Mouse (Mus musculus) right cerebral cortex, postnatal 36 days (tissue): Measurements from ENCODE around the gene Atp6v1g1.

Experiments used
- DNase-seq, 2 experiments: peaks; one replicate each; pipeline ENCODE4 v3.0.0; 2022; ENCODE audit warnings: low spot score in 2 of 2, mixed read lengths in 1 of 2

Atp6v1g1 gene

DNA sequence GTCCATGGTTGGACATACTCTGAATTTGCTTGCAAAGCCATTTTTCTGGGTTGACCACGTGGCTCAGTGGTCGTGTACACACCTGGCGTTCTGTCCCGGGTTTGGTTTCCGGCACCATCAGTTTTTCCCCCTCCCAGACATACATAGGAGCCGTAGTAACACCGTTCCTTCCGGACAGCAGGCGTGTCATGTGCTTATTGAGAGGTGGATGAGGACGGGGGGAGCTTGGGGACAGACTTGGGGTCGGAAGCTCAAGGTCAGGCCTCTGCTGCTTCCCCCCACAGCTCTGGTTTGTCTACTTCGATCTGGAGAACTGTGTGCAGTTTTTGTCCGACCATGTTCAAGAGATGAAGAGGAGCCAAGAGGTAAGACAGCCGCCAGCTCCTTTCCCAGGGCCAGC is 35.1 kb downstream of the Atp6v1g1 start:
- DNase-seq = no peak

DNA sequence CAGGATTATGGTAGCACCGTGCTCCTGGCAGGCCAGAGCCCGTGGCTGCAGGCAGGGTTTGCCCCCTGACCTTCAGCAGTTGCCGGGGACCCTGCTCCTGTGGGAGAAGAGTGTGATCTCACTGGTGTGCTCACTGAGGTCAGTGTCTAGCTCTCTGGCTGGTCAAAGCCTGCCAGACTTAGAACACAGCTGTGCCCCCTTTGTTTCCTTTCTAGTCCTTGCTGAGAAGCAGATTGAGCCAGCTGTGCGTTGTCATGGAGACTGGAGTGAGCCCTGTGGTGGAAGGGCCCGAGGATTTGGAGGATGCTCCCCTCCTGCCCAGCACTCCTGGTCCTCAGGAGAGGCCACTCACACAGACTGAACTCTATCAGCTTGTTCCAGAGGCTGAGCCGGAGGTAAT is 35.5 kb downstream of the Atp6v1g1 start:
- DNase-seq = no peak

DNA sequence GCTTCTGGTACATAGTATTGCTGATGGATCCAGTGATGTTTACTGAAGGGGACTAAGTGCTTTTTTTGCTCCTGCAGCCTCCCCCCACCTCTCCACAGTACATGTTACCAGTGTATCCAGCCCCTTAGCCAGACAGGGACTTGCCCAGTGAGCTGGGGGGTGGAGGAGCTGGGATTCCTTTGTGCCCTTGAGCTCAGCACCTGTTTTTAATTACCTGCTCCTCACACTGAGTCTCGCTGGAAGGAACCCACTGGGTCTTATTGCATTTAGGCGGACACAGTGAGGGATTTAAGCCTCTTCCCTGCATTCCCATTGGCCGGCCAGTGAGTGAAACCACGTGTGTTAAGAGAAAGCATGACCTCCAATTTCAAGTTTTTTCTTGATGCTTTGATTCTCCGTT is 38.0 kb downstream of the Atp6v1g1 start:
- no peak for DNase-seq

DNA sequence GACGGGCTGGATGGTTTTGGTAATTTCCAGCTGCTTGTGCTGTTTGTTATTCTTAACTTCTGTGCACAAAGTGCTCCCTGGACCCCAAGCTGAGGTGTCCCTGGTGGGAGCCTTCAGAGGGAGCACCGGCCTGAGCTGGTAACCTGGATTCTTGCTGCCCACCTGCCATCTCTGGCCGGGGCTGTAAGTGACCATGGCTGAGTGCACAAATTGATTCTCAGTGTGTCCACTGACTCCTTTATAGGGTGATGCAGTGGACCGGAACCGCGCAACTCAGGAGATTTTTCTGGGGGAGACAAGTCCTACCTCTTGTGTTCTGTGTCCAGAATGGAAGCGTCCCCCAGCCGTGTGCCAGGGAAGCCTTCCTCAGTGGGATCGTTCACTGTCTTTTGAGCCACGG is 40.6 kb downstream of the Atp6v1g1 start:
- DNase-seq = no peak

DNA sequence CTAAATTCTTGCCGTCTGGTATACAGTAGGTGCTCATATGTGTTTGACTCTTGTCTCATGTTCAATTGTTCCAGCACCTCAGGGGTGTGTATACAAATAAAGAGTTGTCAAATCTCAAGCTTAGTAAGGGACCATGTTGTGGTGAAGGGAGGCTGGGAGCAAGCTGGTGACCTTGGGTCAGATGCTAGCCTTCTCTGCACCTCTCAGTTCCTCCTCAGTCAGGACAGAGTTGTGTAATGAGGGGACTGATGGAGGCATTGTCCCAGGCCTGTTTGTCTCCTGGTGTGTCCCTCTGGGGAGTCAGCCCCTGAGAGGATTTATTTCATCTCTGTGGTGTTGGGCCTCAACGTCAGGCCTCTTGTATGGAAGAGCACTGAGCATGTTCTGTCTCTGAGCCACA is 41.7 kb downstream of the Atp6v1g1 start:
- DNase-seq = no peak

DNA sequence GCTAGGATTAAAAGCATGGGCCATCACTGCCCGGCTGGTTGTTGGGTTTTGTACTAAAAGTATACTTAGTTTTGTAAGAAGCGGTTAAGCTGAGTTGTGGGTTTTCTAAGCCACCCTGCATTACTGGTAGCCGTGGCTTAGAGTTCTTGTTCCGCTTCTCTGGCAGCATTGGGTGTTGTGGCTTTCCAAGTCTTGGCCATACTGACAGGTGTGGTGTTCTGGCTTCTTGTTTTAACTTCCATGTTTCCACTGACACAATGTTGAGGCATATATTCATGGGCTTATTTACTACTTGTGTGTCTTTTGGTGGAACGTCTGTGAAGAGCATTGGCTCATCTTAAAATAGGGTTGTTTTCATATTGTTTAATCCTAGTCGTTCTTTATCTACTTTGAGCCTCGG is 45.4 kb downstream of the Atp6v1g1 start:
- DNase-seq = no peak

DNA sequence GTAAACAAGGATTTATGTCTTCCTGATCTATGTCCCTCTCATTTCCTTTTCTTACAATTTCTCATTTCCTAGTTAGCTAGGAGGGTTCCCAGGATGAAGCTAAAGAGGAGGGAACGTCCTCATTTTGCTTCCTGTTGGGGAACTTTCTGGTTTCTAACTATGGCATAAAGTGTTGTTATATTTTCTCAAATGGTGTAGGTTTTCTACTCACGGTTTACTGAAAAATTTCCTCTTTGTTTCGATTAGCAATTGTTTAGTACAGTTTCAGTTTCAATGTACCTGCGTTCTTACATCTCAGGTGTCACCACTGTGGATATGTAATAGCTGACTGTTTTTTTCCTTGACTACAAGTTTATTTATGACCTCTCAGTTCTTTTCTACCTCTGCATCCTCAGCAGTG is 46.0 kb downstream of the Atp6v1g1 start:
- no peak for DNase-seq

DNA sequence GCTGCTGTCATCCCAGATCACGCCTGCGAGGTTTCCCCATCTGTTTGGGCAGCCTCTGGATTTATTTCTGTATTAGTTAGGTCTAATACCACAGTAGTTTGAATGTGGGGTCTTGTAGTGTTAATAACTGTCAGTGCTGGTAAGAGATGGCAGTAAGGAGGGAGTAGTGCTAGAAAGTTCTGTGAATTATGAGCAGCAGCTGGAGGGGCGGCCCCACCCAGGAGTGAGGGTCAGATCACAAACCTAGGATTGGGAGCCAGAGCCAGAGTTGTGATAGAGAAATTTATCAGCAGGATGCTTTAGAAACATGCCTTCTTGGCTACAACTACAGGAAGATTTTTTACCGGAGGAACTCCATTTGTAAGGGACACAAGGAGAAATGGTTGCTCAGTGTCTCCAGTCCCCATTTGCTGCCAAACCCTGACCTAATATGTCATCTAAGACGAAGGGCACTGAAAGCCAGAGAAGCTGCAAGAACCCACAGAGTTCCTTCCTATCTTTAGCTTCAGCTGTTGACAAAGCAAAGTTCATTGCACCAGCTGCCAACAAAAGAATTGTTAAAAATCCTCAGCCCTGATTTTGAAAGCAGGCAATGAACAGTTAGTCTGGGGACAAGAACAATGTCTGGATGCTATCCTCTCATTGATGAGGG is 50.0 kb downstream of the Atp6v1g1 start:
- no peak for DNase-seq

DNA sequence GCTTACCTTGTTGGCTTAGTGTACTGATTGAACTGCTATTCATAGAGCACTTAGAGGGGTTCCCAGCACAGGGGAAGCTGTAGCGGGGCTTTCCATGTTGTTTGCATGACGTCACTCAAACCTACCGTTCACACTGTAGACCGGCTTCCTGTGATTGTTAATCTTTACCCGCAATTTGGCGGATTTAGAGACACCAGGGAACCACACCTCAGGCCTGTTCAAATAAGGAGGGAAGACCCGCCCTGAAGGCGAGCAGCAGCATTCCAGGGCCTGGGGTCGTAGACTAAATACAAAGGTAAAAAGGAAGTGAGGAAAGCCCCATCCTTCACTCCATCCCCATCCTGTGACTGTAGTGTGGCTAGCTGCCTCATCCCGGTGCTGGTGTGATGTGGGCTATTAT is 50.7 kb downstream of the Atp6v1g1 start:
- no peak for DNase-seq

DNA sequence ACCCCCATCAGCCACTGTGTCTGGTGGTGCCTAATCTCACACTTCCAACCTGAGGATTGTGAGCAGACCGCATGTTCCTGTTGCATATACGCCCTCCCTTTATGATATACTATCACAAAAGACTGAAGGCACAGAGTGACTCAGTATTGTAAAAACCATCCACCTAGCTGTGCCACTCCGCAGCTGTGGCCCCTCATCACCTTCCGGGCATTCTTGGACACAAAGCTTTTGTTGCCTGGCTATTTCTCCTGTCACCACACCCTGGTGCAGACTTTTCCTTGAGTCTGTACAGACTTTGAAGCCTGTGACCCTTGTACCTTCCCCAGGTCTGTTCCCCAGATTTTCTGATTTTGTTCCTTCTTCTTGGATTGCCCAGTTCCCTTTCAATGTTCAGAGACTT is 51.4 kb downstream of the Atp6v1g1 start:
- DNase-seq = no peak
